In the genomic region with DNA sequence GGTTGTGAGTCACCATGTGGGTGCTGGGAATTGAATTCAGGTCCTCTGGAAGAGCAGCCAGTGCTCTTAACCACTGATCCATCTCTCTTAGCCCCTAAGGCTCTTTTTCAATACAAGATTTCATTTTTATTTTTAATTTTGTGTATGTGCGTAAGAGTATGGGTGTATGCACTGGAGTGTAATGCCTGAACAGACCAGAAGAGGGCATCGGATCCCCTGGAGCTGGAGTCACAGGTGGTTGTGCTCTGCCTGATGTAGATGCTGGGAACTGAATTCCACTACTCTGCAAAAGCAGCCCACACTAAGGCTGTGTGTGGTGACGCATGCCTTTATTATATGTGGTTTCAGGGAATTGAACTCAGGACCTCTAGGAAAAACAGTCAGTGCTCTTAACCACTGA, we compare ENCODE assay signal across 22 mouse cellular contexts. TPM values are rescaled to one million over a fixed set of nuclear protein-coding genes. Genes with fewer than 3 reads are reported as not detected.
DNase-seq lines count a peak whose midpoint lies in the region; ATAC-seq and TF ChIP-seq lines count a peak whose summit lies in the region.
"Had no signal": no experiment of that assay in that cellular context is flagged by ENCODE, and none has a peak within 500 bp of the region (broad histone marks: within the 10 kb centered on the region; RNA-seq: fewer than 3 reads in every experiment).

No protein-coding gene starts in this region.

- H3K9me3 ChIP-seq in CH12.LX (replicated peaks; ENCODE audit: low read length) (peaks cover 2% of the 10 kb centered on the region), ES-Bruce4 (replicated peaks; ENCODE audit: control insufficient read depth, insufficient read depth, low read length, poor library complexity, severe bottlenecking) (no peaks in the 10 kb centered on the region)
- peaks cover 8% of the 10 kb centered on the region; the same call in 1 of the 2 replicates for H3K9me3 ChIP-seq in midbrain, embryonic 10.5 days (replicated peaks)
- no peaks in the 10 kb centered on the region for H3K9me3 ChIP-seq in midbrain, embryonic 11.5 days (ENCODE audit: control insufficient read depth, low read length)
- H3K9me3 ChIP-seq: forebrain, embryonic 10.5 days; hindbrain, embryonic 12.5 days; hindbrain, embryonic 15.5 days had no signal

- no peak for TF ChIP-seq POLR2A in heart, adult 2 months (IDR thresholded peaks at IDR 0.05; ENCODE audit: insufficient read depth, low read depth, low read length)
- no peak for TF ChIP-seq POLR2A in CH12.LX (IDR thresholded peaks at IDR 0.05; ENCODE audit: low read depth, low read length)
- no peak for TF ChIP-seq POLR2A in ES-Bruce4 (IDR thresholded peaks at IDR 0.05; ENCODE audit: insufficient read depth, low read length)

- H3K79me2 ChIP-seq in heart, adult 2 months (replicated peaks; ENCODE audit: control insufficient read depth, insufficient read depth, low read length): no peaks in the 10 kb centered on the region
- H3K79me2 ChIP-seq in CH12.LX (replicated peaks; ENCODE audit: control insufficient read depth, extremely low read depth, insufficient read depth, poor library complexity, severe bottlenecking): no peaks in the 10 kb centered on the region

- H3K4me3 ChIP-seq in heart, adult 2 months: no peak overlapping the region
- H3K4me3 ChIP-seq in CH12.LX (replicated peaks in 1 of 3; ENCODE audit: low read depth in 2 of 3, low read length in 2 of 3, poor library complexity in 1 of 3) (no peak overlapping the region), ES-Bruce4 (ENCODE audit: low read depth, low read length) (no peak overlapping the region)
- H3K4me3 ChIP-seq in midbrain, embryonic 10.5 days: no peak overlapping the region
- no peak overlapping the region for H3K4me3 ChIP-seq in midbrain, embryonic 11.5 days (ENCODE audit: low read depth, low read length)
- H3K4me3 ChIP-seq: forebrain, embryonic 10.5 days; forebrain, embryonic 13.5 days; hindbrain, embryonic 12.5 days; hindbrain, embryonic 15.5 days had no signal

- TF ChIP-seq EP300 in heart, adult 2 months (IDR thresholded peaks at IDR 0.05; ENCODE audit: insufficient read depth, low read depth, low read length): no peak
- no peak for TF ChIP-seq EP300 in CH12.LX (IDR thresholded peaks at IDR 0.05; ENCODE audit: low read length)
- no peak for TF ChIP-seq EP300 in ES-Bruce4 (IDR thresholded peaks at IDR 0.05; ENCODE audit: insufficient read depth, low read depth, low read length)

- DNase-seq in heart, adult 2 months: no peak
- no peak for DNase-seq in heart, adult 11 months
- no peak for DNase-seq in CH12.LX (ENCODE audit: extremely low read depth)
- peak; percentile 57 for DNase-seq in R1 (ENCODE audit: low read depth, low spot score)
- DNase-seq in midbrain, embryonic 10.5 days (ENCODE audit: low spot score): no peak
- no peak for DNase-seq in midbrain, embryonic 11.5 days (ENCODE audit: low spot score, missing footprints)
- DNase-seq: adrenal gland, adult 8-10 months; adrenal gland, postnatal 25 days; cerebellum, adult 11-12 months; cerebellum, adult 8-10 months; cerebellum, postnatal 10 days; cerebellum, postnatal 36 days; gastrocnemius, postnatal 14 days had no signal

- TF ChIP-seq RAD21 in CH12.LX (IDR thresholded peaks at IDR 0.05; ENCODE audit: low read depth, low read length): no peak

- no peak overlapping the region for H3K4me2 ChIP-seq in CH12.LX (ENCODE audit: insufficient read depth, low read depth, poor library complexity, severe bottlenecking)
- H3K4me2 ChIP-seq in midbrain, embryonic 11.5 days: no peak overlapping the region
- H3K4me2 ChIP-seq: forebrain, embryonic 13.5 days; heart, embryonic 11.5 days; hindbrain, embryonic 12.5 days; hindbrain, embryonic 15.5 days had no signal

- no peak overlapping the region for H3K27ac ChIP-seq in heart, adult 2 months
- H3K27ac ChIP-seq in CH12.LX (ENCODE audit: insufficient read depth, low read depth) (no peak overlapping the region), ES-Bruce4 (ENCODE audit: insufficient read depth, low read length) (no peak overlapping the region)
- no peak overlapping the region for H3K27ac ChIP-seq in midbrain, embryonic 10.5 days (replicated peaks)
- H3K27ac ChIP-seq in midbrain, embryonic 11.5 days (ENCODE audit: low read depth, low read length): no peak overlapping the region
- H3K27ac ChIP-seq: forebrain, embryonic 10.5 days; forebrain, embryonic 13.5 days; hindbrain, embryonic 12.5 days; hindbrain, embryonic 15.5 days had no signal

- no peak for ATAC-seq in midbrain, embryonic 11.5 days (ENCODE audit: low FRiP score)
- ATAC-seq: activated CD4-positive, CD25-positive, alpha-beta regulatory T cell, adult 4 months; forebrain, embryonic 13.5 days; forebrain, embryonic 16.5 days; intestine, postnatal 0 days had no signal

- dilution Hi-C loops in CH12.LX (cut with MboI; ENCODE audit: extremely low pct_ligation_motif_present, extremely low pct_unique_long_range_greater_than_20kb, low sequenced_read_pairs): no loop called here

- H3K27me3 ChIP-seq in heart, adult 2 months (ENCODE audit: control insufficient read depth, insufficient read depth, low read length): no peaks in the 10 kb centered on the region
- H3K27me3 ChIP-seq in CH12.LX (replicated peaks) (no peaks in the 10 kb centered on the region), ES-Bruce4 (ENCODE audit: control insufficient read depth, insufficient read depth, low read length, poor library complexity, severe bottlenecking) (no peaks in the 10 kb centered on the region)
- H3K27me3 ChIP-seq in midbrain, embryonic 10.5 days (ENCODE audit: low read depth, poor library complexity, severe bottlenecking): no peaks in the 10 kb centered on the region
- no peaks in the 10 kb centered on the region for H3K27me3 ChIP-seq in midbrain, embryonic 11.5 days (ENCODE audit: control insufficient read depth, insufficient read depth, low read length)
- H3K27me3 ChIP-seq: forebrain, embryonic 13.5 days; hindbrain, embryonic 12.5 days; hindbrain, embryonic 15.5 days had no signal

- 0 out of 2 replicates have a peak, but pooled peaks have one; percentile 2 for TF ChIP-seq CTCF in heart, adult 2 months (IDR thresholded peaks at IDR 0.05)
- peak; percentile 11 to 21; a peak in 2 of 4 replicates for TF ChIP-seq CTCF in CH12.LX (conservative IDR thresholded peaks at IDR 0.05 in 1 of 2, IDR thresholded peaks at IDR 0.05 in 1 of 2; ENCODE audit: low read depth in 2 of 2, low read length in 2 of 2)
- peak; percentile 21 for TF ChIP-seq CTCF in ES-Bruce4 (IDR thresholded peaks at IDR 0.05; ENCODE audit: low read depth, low read length)

- in situ Hi-C loops in CH12.LX (cut with MboI; ENCODE audit: low pct_ligation_motif_present, low pct_unique_long_range_greater_than_20kb, low sequenced_read_pairs): no loop called here

- H3K9ac ChIP-seq in heart, adult 2 months (ENCODE audit: low read depth, low read length): no peak overlapping the region
- no peak overlapping the region for H3K9ac ChIP-seq in CH12.LX (ENCODE audit: insufficient read depth, low read depth)
- no peak overlapping the region for H3K9ac ChIP-seq in ES-Bruce4 (ENCODE audit: low read depth, poor library complexity, severe bottlenecking)
- H3K9ac ChIP-seq in midbrain, embryonic 11.5 days (ENCODE audit: low read length): no peak overlapping the region
- H3K9ac ChIP-seq: forebrain, embryonic 13.5 days; hindbrain, embryonic 12.5 days; hindbrain, embryonic 15.5 days had no signal

- H3K4me1 ChIP-seq in heart, adult 2 months (ENCODE audit: control insufficient read depth, insufficient read depth, low read length): no peaks in the 10 kb centered on the region
- H3K4me1 ChIP-seq in CH12.LX (ENCODE audit: control insufficient read depth in 1 of 2, insufficient read depth in 2 of 2): no peaks in the 10 kb centered on the region
- H3K4me1 ChIP-seq in ES-Bruce4 (ENCODE audit: control insufficient read depth, insufficient read depth, low read length): peaks cover 2% of the 10 kb centered on the region
- no peaks in the 10 kb centered on the region for H3K4me1 ChIP-seq in midbrain, embryonic 10.5 days
- H3K4me1 ChIP-seq in midbrain, embryonic 11.5 days (ENCODE audit: control insufficient read depth, insufficient read depth, low read length): no peaks in the 10 kb centered on the region
- H3K4me1 ChIP-seq: forebrain, embryonic 13.5 days; hindbrain, embryonic 12.5 days; hindbrain, embryonic 15.5 days had no signal

- 92% methylated on average over 3 of the region's 3 CpGs for WGBS in heart, adult 2 months
- 95% methylated on average over 3 of the region's 3 CpGs for WGBS in midbrain, embryonic 10.5 days
- WGBS in midbrain, embryonic 11.5 days: 90% methylated on average over 3 of the region's 3 CpGs

- H3K36me3 ChIP-seq in heart, adult 2 months (ENCODE audit: control insufficient read depth, insufficient read depth, low read length): no peaks in the 10 kb centered on the region
- H3K36me3 ChIP-seq in CH12.LX (replicated peaks in 1 of 2; ENCODE audit: control insufficient read depth in 1 of 2, insufficient read depth in 1 of 2, low read length in 1 of 2): no peaks in the 10 kb centered on the region
- H3K36me3 ChIP-seq in ES-Bruce4 (ENCODE audit: control insufficient read depth, insufficient read depth, low read length, poor library complexity, severe bottlenecking): no peaks in the 10 kb centered on the region
- no peaks in the 10 kb centered on the region for H3K36me3 ChIP-seq in midbrain, embryonic 10.5 days
- no peaks in the 10 kb centered on the region for H3K36me3 ChIP-seq in midbrain, embryonic 11.5 days (ENCODE audit: control insufficient read depth, insufficient read depth, low read length)
- H3K36me3 ChIP-seq: forebrain, embryonic 10.5 days; hindbrain, embryonic 12.5 days; hindbrain, embryonic 15.5 days had no signal

- intact Hi-C loops in heart, adult 2 months (cut with DNase I): no loop called here

TF ChIP-seq in CH12.LX, 34 proteins besides CTCF, POLR2A, EP300 and RAD21:
- TF ChIP-seq MYC (IDR thresholded peaks at IDR 0.05; ENCODE audit: low read depth, low read length) (no peak), PAX5 (IDR thresholded peaks at IDR 0.05; ENCODE audit: low read length) (no peak), POLR2AphosphoS2 (IDR thresholded peaks at IDR 0.05; ENCODE audit: low read depth, low read length) (no peak), NELFE (IDR thresholded peaks at IDR 0.05; ENCODE audit: low read depth, low read length) (no peak), KAT2A (IDR thresholded peaks at IDR 0.05; ENCODE audit: insufficient replicate concordance, low read length) (no peak), TBP (conservative IDR thresholded peaks at IDR 0.05; ENCODE audit: low read depth, low read length) (no peak)

RNA-seq across cellular contexts. Expression of gene Osbpl11, which starts 38.7 kb away (rescaled TPM):
- 10 to 100 TPM; 17.0 to 18.4 TPM for total RNA-seq in heart, adult 2 months (2021)
- polyA plus RNA-seq in heart, adult 2 months (2012; rRNA removed): 8.9 and 12.0 TPM in 2 replicates
- total RNA-seq in CH12.LX (2012; rRNA removed) (12.9 and 13.8 TPM in 2 replicates), CH12.LX (2014; rRNA removed) (10.5 and 10.8 TPM in 2 replicates)
- polyA plus RNA-seq in CH12.LX (2012; ENCODE audit: insufficient read length, low read depth) (11.4 and 12.1 TPM in 2 replicates), ES-Bruce4 (2011; ENCODE audit: insufficient read depth, insufficient read length, low read depth, missing spikeins) (18.6 and 21.4 TPM in 2 replicates)
- polyA plus RNA-seq in midbrain, embryonic 10.5 days (2016; fragmentation: Nextera tagmentation; extraction: Ambion mirVana): 22.3 and 23.3 TPM in 2 replicates
- polyA plus RNA-seq in midbrain, embryonic 11.5 days (2014; fragmentation: Nextera tagmentation; extraction: Ambion mirVana): 24.5 and 25.2 TPM in 2 replicates
